Mouse (Mus musculus): Measurements from ENCODE around the gene Scmh1.

Scmh1 gene

DNA sequence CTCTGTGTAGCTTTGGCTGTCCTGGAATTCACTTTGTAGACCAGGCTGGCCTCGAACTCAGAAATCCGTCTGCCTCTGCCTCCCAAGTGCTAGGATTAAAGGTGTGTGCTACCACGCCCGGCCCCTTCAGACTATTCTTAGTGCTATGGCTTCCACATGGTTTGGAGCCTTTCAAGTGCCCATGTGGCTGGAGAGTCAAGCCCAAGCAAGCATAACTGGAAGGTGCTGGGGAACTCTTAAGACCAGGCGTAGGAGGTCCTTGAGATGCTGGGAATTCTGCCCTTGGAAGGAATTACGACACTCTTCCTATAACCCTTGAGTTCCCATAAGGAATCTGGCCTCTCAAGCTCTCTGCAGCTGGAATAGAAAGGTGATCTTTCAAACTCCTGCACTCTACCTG is 151.5 kb downstream of the Scmh1 start:
- DNase-seq (ENCODE audit: low spot score) = no peak

DNA sequence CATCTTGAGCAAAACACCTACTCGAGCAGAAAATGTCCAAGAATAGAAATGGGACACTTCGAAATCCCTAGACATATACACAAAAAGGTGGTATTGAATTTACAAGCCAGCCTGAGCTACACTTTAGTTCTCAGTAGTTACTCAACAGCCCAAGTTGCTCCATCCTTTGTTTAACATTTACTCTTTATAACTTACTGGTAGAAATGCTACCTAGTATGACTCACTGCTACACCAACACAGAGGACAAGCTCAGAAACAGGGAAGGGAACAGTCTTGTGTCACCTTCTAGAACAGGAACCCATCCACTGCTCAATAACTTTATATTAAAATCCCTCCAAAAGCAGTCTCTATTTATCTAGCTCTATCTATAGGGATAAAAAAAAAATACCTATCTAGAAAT is 160.6 kb downstream of the Scmh1 start:
- DNase-seq (ENCODE audit: low spot score) = no peak

DNA sequence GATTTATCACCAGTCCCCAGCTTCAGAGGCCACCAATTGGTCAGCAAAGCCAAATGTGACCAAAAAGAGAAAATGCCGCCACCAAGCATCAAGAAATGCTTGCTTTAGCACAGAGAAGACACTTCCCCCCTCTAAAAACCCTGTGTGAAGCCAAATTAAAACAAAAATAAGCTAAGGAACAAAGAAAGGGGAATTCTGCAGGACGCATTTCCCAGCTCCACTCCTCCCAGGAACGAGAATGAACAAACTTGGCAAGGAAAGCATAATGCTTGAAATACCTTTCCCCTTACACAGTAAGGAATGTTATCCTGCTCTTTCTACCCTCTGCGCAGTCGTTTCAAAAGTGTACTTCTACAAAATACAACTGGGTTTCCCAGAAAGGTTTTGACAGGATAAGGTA is 162.9 kb downstream of the Scmh1 start:
- DNase-seq (ENCODE audit: low spot score) = no peak

DNA sequence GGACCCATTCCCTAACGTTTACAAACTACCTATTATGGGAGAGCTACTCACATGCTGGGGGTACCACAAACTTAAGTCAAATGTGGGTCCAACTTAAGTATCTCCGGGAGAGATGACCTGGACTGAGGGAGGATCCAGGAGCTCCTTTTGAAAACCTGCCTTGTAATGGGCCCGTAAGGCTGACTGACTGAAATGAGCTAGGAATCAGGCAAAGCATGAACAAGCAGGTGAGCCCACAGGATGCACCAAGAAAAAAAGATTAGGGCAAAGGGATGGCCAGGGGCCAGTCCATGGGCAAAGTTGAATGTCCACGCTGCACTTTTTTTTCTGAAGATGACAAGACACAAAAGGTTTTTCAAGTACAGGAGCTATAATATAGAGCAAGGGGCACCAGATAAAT is 163.9 kb downstream of the Scmh1 start:
- no peak for DNase-seq (ENCODE audit: low spot score)

DNA sequence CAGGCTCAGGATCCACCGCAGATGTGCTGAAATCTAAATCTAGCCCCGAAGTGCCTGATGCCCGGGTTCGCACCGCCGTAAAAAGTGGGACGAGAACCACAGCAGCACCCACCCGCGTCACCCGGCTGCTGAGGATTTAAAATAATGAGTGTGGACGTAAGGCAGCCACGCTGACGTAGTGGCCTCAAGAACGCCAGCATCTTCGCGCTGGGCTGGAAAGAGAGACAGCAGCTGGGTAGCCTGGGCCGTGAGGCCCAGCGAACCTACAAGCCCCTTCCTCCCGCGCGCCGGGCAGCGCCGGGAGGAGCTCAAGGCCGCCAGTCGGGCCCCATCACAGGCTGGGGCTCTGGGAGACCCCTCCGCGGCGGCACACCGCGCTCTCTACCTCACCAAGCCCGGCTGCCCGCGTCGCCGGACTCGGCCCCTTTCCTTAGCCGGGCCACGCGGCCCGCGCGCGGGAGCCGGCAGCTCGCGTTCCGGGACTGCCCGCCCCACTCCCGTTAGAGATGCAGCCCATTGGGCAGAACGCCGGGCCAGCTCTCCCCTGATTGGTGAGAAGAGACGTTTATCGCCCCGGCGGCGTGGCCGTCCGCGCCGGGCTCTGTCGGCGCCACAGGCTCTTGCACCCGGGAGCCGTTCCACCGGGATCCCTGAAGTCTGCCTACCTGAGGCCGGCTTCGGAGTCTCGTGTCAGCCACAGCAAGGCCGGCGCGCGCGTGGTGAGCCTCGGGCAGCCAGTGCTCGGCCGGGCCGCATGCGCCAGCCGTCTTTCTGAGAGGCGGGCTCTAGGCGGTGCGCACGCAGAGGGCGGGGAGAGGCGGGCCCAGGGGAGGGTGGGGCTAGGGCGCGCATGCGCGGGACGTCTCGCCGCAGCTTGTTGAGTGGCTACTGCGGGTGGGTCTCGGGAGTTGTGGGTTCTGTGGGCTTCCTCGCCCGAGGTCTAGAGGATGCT is 164.7 kb downstream of the Scmh1 start, which contains the start of gene Ctps:
Gene Ctps, minus strand, starts transcription at position 791 of the 952 bp plus-strand sequence.
- peak; percentile 89 for DNase-seq (ENCODE audit: low spot score)

DNA sequence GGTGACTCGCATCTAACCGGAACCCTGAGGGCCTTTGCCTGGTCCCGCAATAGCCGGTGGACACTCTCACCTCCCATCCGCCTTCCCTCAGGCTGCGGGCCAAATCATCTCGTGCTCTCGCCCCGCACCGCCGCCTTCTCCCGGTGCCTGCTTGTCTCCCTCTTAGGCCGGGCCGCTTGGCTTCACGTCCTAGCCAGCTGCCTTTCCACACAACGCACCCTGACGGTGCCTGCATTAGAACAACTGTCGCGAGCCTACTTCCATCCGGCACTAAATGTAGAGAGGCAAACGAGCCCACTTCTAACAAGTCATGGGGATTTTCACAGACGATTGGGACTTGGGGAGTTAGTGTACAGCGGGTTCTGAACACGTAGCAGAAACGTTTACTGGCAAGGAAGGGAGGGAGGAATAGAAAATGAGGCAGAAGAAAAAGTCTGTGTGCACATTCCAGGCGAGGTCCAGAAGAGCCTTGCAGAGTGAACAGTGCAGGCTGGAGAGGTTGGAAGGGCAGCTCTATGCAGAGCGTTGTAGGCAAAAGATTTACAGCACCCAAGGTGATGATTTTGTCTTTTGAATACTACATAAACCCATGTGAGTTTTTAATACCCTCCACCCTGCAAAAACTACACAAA is 165.5 kb downstream of the Scmh1 start:
- no peak for DNase-seq (ENCODE audit: low spot score)

DNA sequence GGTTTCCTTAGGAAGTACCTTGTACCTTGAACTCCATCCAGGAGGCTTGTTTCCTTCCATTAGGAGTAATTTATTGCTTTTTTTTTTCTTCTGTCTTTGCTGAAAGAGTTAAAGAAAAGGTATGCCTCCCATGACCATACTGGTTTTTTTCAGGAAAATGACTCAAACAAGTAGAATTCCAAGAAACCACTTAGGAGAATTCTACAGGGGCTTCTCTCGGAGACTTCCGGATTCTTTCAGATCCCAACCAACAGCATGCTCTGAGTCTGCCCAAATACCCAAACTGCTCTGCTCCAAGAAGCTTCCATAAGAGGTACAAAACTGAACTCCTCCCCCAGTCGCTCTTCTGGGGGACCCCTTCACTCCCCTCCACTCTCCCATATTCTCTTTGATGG is 166.0 kb downstream of the Scmh1 start:
- no peak for DNase-seq (ENCODE audit: low spot score)

DNA sequence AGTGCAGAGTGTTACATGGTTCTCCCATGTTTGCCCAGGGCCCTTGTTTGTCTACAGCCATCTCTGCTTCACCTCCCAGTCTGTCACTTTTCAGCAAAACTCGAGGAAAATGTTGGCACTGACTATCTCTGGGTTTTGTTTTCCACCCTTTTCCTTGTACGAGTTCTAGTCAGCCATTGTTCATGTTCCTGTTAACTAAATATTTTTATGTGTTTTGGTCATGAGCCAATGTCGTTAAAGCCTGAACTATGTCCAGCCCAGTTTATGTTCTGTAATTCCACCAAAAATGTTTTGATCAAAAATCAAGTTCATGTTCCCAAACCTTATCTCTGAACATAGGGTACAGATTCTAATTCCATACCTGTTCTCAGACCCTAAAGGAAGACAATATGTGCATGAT is 166.6 kb downstream of the Scmh1 start:
- no peak for DNase-seq (ENCODE audit: low spot score)
